Mouse (Mus musculus) intestine, embryonic 16.5 days (tissue): Measurements from ENCODE around the gene Trak1. TPM values are rescaled to one million over a fixed set of nuclear protein-coding genes. Genes with fewer than 3 reads are reported as not detected.

Source experiments
- ATAC-seq: fragments of 200-750 bp; cut with Nextera tagmentation; 2 replicates; pipeline ENCODE4 v1.8.0; 2017; ENCODE audit warnings: moderate TSS enrichment, moderate library complexity
- H3K27ac ChIP-seq: fragments of 300-500 bp; sonication (generic); 2 replicates; pipeline ENCODE4 v1.5.1; 2014; ENCODE audit warnings: mild to moderate bottlenecking, low read length
- H3K27me3 ChIP-seq: fragments of 300-500 bp; sonication (generic); replicated peaks from 2 replicates; pipeline ENCODE4 v1.6.1; 2014; ENCODE audit warnings: low read length, control low read depth, mixed read lengths; ENCODE audit not compliant: control insufficient read depth, insufficient read depth
- H3K36me3 ChIP-seq: fragments of 300-500 bp; sonication (generic); 2 replicates; pipeline ENCODE4 v1.6.1; 2014; ENCODE audit warnings: low read length, control low read depth; ENCODE audit not compliant: control insufficient read depth, insufficient read depth
- H3K4me1 ChIP-seq: fragments of 300-500 bp; sonication (generic); 2 replicates; pipeline ENCODE4 v1.6.1; 2014; ENCODE audit warnings: low read length, control low read depth, mixed read lengths; ENCODE audit not compliant: control insufficient read depth, insufficient read depth
- H3K4me2 ChIP-seq: fragments of 300-500 bp; sonication (generic); 2 replicates; pipeline ENCODE4 v1.6.1; 2014; ENCODE audit warnings: low read depth, low read length, control low read depth
- H3K4me3 ChIP-seq: fragments of 300-500 bp; sonication (generic); 2 replicates; pipeline ENCODE4 v1.5.1; 2014; ENCODE audit warnings: mild to moderate bottlenecking, low read length
- H3K9ac ChIP-seq: fragments of 300-500 bp; sonication (generic); 2 replicates; pipeline ENCODE4 v1.6.1; 2014; ENCODE audit warnings: low read depth, low read length
- H3K9me3 ChIP-seq: fragments of 300-500 bp; sonication (generic); 2 replicates; pipeline ENCODE4 v1.6.1; 2016; ENCODE audit warnings: low read length, control low read depth; ENCODE audit not compliant: control insufficient read depth
- WGBS: fragments of 180-500 bp; shearing (Covaris S2); extraction: QIAGEN DNeasy Blood & Tissue Kit; methylation state at CpG from one replicate; pipeline ENCODE4 v1.1.7; 2014; 5-methylcytosine and 5-hydroxymethylcytosine counted together
- polyA plus RNA-seq: library from polyadenylated mRNA; unstranded; fragments of >200 nt; fragmentation: Nextera tagmentation; extraction: Ambion mirVana; gene quantifications from 2 replicates; pipeline ENCODE4 v1.2.1, GENCODE M21; 2015

The Trak1 gene
- polyA plus RNA-seq, 1 experiment from 2014 or later, result 21.7 TPM

- no peak overlapping the region for H3K4me3 ChIP-seq
- H3K4me1 ChIP-seq, result no peaks in the 10 kb centered on the region
- no peaks in the 10 kb centered on the region for H3K36me3 ChIP-seq
- peaks cover under 1% of the 10 kb centered on the region; the same call in 1 of the 2 replicates for H3K27me3 ChIP-seq
- ATAC-seq, result no peak
- H3K27ac ChIP-seq, result no peak overlapping the region
- no peaks in the 10 kb centered on the region for H3K9me3 ChIP-seq
- H3K4me2 ChIP-seq, result no peak overlapping the region
- no peak overlapping the region for H3K9ac ChIP-seq
- 67% methylated on average over 7 of the region's 7 CpGs for WGBS
Observed at GRCm38 (mm10) chr9:121487216-121487615, 189.9 kb downstream of the Trak1 start.

GRCm38 (mm10) chr9:121491592-121492240 is 194.4 kb downstream of the Trak1 start:
- 73% methylated on average over 11 of the region's 11 CpGs for WGBS

GRCm38 (mm10) chr9:121494006-121494767 is 196.9 kb downstream of the Trak1 start:
- ATAC-seq, result 0 out of 2 replicates have a peak, but pooled peaks have one; percentile 13
- Histone ChIP-seq H3K36me3 (no peaks in the 10 kb centered on the region), H3K9me3 (no peaks in the 10 kb centered on the region), H3K27me3 (peaks cover 45% of the 10 kb centered on the region), H3K4me2 (peak overlapping the region; percentile 53), H3K9ac (peak overlapping the region; percentile 39), H3K27ac (no peak overlapping the region), H3K4me1 (peaks cover 14% of the 10 kb centered on the region), H3K4me3 (peak overlapping the region; percentile 33)
- WGBS, result 2% methylated on average over 48 of the region's 48 CpGs

More at GRCm38 (mm10) chr9:121491592-121492240, 194.4 kb downstream of the Trak1 start:
- Histone ChIP-seq H3K27ac (no peak overlapping the region), H3K9ac (no peak overlapping the region), H3K9me3 (no peaks in the 10 kb centered on the region), H3K27me3 (peaks cover 40% of the 10 kb centered on the region), H3K4me1 (peaks cover 14% of the 10 kb centered on the region), H3K4me3 (no peak overlapping the region), H3K4me2 (no peak overlapping the region), H3K36me3 (no peaks in the 10 kb centered on the region)
- ATAC-seq, result no peak

DNA sequence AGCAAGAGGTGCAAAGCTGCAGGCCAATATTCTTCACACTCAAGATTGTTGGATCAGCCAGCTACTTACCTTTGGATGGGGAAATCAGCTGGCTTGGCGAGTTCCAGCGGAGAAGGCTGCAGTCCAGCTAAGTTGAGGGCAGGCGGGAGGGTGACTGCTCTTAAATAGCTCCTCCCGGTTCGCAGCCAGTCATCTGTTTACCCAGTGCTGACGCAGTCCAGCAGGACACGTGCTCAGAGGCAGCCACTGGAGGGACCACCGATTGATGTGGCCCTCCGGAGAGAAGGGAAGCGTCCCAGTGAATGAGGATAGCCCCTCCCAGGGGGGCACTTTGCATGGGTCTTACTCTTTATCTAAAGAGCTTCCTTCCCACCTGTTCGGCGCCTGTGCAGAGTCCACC is 198.2 kb downstream of the Trak1 start, which contains the start of gene Cck:
Cck (minus strand) TSS at position 166 of the 400 bp plus-strand sequence.
- Histone ChIP-seq H3K4me3 (peak within 1 kb of the TSS; percentile 33), H3K4me2 (peak within 1 kb of the TSS; percentile 53), H3K27ac (no peak within 1 kb of the TSS), H3K27me3 (peaks cover 45% of the 10 kb centered on the region), H3K9me3 (no peaks in the 10 kb centered on the region), H3K4me1 (peaks cover 14% of the 10 kb centered on the region), H3K9ac (0 out of 2 replicates have a peak within 1 kb of the TSS, but pooled peaks have one; percentile 39), H3K36me3 (no peaks in the 10 kb centered on the region)
- 2% methylated on average over 12 of the region's 12 CpGs for WGBS
- ATAC-seq, result peak; percentile 81

DNA sequence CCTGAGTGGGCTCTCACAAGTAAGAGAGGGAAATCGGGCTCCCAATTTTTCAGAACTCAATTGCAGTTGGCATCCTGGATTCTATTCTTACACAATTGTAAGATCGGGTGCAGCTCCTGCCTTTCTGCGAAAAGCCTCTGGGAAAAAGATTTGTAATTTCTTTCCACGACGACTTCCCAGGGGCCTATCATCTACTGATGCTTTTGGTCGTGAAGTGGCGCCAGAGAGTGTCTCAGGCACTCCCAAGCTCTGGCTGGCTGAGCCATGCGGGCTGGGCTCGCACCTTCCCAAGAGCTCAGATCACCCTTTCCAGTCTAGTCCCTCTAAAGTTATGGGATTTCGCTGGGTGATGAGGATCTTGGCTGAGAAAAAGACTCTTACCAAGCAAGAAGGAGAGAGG is 198.8 kb downstream of the Trak1 start:
- no peaks in the 10 kb centered on the region for H3K36me3 ChIP-seq
- H3K27ac ChIP-seq, result no peak overlapping the region
- no peak overlapping the region for H3K4me2 ChIP-seq
- H3K4me3 ChIP-seq, result no peak overlapping the region
- 33% methylated on average over 10 of the region's 10 CpGs for WGBS
- ATAC-seq, result no peak
- H3K9me3 ChIP-seq, result no peaks in the 10 kb centered on the region
- H3K9ac ChIP-seq, result no peak overlapping the region
- H3K4me1 ChIP-seq, result peaks cover 14% of the 10 kb centered on the region
- H3K27me3 ChIP-seq, result peaks cover 45% of the 10 kb centered on the region

GRCm38 (mm10) chr9:121505346-121505745 is 208.0 kb downstream of the Trak1 start:
- Histone ChIP-seq H3K4me2 (no peak overlapping the region), H3K27ac (no peak overlapping the region), H3K27me3 (no peaks in the 10 kb centered on the region), H3K4me1 (peaks cover 2% of the 10 kb centered on the region; the same call in 1 of the 2 replicates), H3K9me3 (no peaks in the 10 kb centered on the region), H3K4me3 (no peak overlapping the region), H3K9ac (no peak overlapping the region), H3K36me3 (no peaks in the 10 kb centered on the region)
- no peak for ATAC-seq
- 93% methylated on average over 8 of the region's 8 CpGs for WGBS

GRCm38 (mm10) chr9:121506478-121507180 is 209.3 kb downstream of the Trak1 start:
- no peak overlapping the region for H3K9ac ChIP-seq
- H3K9me3 ChIP-seq, result no peaks in the 10 kb centered on the region
- H3K27ac ChIP-seq, result no peak overlapping the region
- no peak for ATAC-seq
- no peak overlapping the region for H3K4me2 ChIP-seq
- no peaks in the 10 kb centered on the region for H3K36me3 ChIP-seq
- 71% methylated on average over 8 of the region's 8 CpGs for WGBS
- H3K4me3 ChIP-seq, result no peak overlapping the region
- no peaks in the 10 kb centered on the region for H3K27me3 ChIP-seq
- peaks cover 2% of the 10 kb centered on the region; the same call in 1 of the 2 replicates for H3K4me1 ChIP-seq

GRCm38 (mm10) chr9:121511911-121512310 is 214.6 kb downstream of the Trak1 start:
- Histone ChIP-seq H3K27ac (no peak overlapping the region), H3K27me3 (0 out of 2 replicates have a peak, but pooled peaks cover 3% of the 10 kb centered on the region), H3K36me3 (no peaks in the 10 kb centered on the region), H3K9me3 (no peaks in the 10 kb centered on the region), H3K4me2 (no peak overlapping the region), H3K9ac (no peak overlapping the region), H3K4me1 (peaks cover 2% of the 10 kb centered on the region; the same call in 1 of the 2 replicates), H3K4me3 (no peak overlapping the region)
- no peak for ATAC-seq
- 89% methylated on average over 4 of the region's 4 CpGs for WGBS

DNA sequence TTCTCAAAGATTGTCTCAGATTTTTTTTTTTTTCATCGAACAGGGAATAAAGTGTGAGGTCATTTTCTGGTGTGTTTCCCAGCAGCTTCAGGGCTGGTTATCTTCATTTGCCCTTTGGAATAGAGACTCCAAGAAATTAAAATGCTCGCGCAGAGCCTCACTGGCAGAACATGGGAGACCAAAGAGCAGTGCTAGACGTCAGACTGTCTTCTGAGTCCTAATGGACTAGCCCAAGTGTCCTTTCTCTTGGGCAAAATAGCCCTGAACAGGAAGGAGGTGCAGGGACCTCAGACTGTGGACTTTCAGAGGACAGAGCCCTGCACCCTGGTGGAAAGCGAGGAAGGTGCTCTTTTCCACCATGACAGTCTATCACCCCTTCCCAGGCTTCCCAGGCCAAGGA is 217.2 kb downstream of the Trak1 start:
- Histone ChIP-seq H3K4me2 (no peak overlapping the region), H3K36me3 (no peaks in the 10 kb centered on the region), H3K9ac (no peak overlapping the region), H3K4me3 (no peak overlapping the region), H3K9me3 (no peaks in the 10 kb centered on the region), H3K27ac (no peak overlapping the region), H3K4me1 (peaks cover 4% of the 10 kb centered on the region; the same call in 1 of the 2 replicates), H3K27me3 (0 out of 2 replicates have a peak, but pooled peaks cover 3% of the 10 kb centered on the region)
- peak; percentile 52 for ATAC-seq
- WGBS, result 71% methylated on average over 5 of the region's 5 CpGs
